Mouse (Mus musculus): ENCODE results near the gene Lrrc8c.

Lrrc8c gene

GRCm38 (mm10) chr5:105519096-105519975, at the start of gene Lrrc8c:
Gene Lrrc8c, plus strand, starts transcription at chr5:105519388.
- in situ Hi-C loops (cut with MboI; ENCODE audit: low pct_unique_long_range_greater_than_20kb in 1 of 2, low sequenced_read_pairs in 2 of 2, unreplicated experiment in 1 of 2) = no loop called here

- in situ Hi-C loops (cut with MboI; ENCODE audit: low pct_unique_long_range_greater_than_20kb in 1 of 2, low sequenced_read_pairs in 2 of 2, unreplicated experiment in 1 of 2) = no loop called here
These were observed 46.0 kb upstream of the Lrrc8c start for GRCm38 (mm10) chr5:105472983-105473705.

- in situ Hi-C loops (cut with MboI; ENCODE audit: low pct_unique_long_range_greater_than_20kb in 1 of 2, low sequenced_read_pairs in 2 of 2, unreplicated experiment in 1 of 2) = no loop called here
These were observed 41.7 kb upstream of the Lrrc8c start for GRCm38 (mm10) chr5:105477527-105477926.

GRCm38 (mm10) chr5:105479673-105480072, 39.5 kb upstream of the Lrrc8c start:
- in situ Hi-C loops (cut with MboI; ENCODE audit: low pct_unique_long_range_greater_than_20kb in 1 of 2, low sequenced_read_pairs in 2 of 2, unreplicated experiment in 1 of 2) = no loop called here

GRCm38 (mm10) chr5:105480561-105480960, 38.6 kb upstream of the Lrrc8c start:
- in situ Hi-C loops (cut with MboI; ENCODE audit: low pct_unique_long_range_greater_than_20kb in 1 of 2, low sequenced_read_pairs in 2 of 2, unreplicated experiment in 1 of 2) = no loop called here

GRCm38 (mm10) chr5:105483632-105484031, 35.6 kb upstream of the Lrrc8c start:
- in situ Hi-C loops (cut with MboI; ENCODE audit: low pct_unique_long_range_greater_than_20kb in 1 of 2, low sequenced_read_pairs in 2 of 2, unreplicated experiment in 1 of 2) = no loop called here

- in situ Hi-C loops (cut with MboI; ENCODE audit: low pct_unique_long_range_greater_than_20kb in 1 of 2, low sequenced_read_pairs in 2 of 2, unreplicated experiment in 1 of 2) = no loop called here
These were observed 34.9 kb upstream of the Lrrc8c start for GRCm38 (mm10) chr5:105484247-105484646.

- in situ Hi-C loops (cut with MboI; ENCODE audit: low pct_unique_long_range_greater_than_20kb in 1 of 2, low sequenced_read_pairs in 2 of 2, unreplicated experiment in 1 of 2) = no loop called here
These were observed 34.3 kb upstream of the Lrrc8c start for GRCm38 (mm10) chr5:105484891-105485290.

GRCm38 (mm10) chr5:105490211-105490610, 29.0 kb upstream of the Lrrc8c start:
- in situ Hi-C loops (cut with MboI; ENCODE audit: low pct_unique_long_range_greater_than_20kb in 1 of 2, low sequenced_read_pairs in 2 of 2, unreplicated experiment in 1 of 2) = loop anchor here in 1 of 2 experiments (10.0 kb wide), 1 partner anchor 85 kb away; no protein-coding TSS in a partner anchor

- in situ Hi-C loops (cut with MboI; ENCODE audit: low pct_unique_long_range_greater_than_20kb in 1 of 2, low sequenced_read_pairs in 2 of 2, unreplicated experiment in 1 of 2) = loop anchor here in 1 of 2 experiments (10.0 kb wide), 1 partner anchor 87 kb away; no protein-coding TSS in a partner anchor
These were observed 27.8 kb upstream of the Lrrc8c start for GRCm38 (mm10) chr5:105491389-105491788.

- in situ Hi-C loops (cut with MboI; ENCODE audit: low pct_unique_long_range_greater_than_20kb in 1 of 2, low sequenced_read_pairs in 2 of 2, unreplicated experiment in 1 of 2) = loop anchor here in 1 of 2 experiments (10.0 kb wide), 1 partner anchor 88 kb away; no protein-coding TSS in a partner anchor
These were observed 26.6 kb upstream of the Lrrc8c start for GRCm38 (mm10) chr5:105492367-105493246.

GRCm38 (mm10) chr5:105493377-105493776, 25.8 kb upstream of the Lrrc8c start:
- in situ Hi-C loops (cut with MboI; ENCODE audit: low pct_unique_long_range_greater_than_20kb in 1 of 2, low sequenced_read_pairs in 2 of 2, unreplicated experiment in 1 of 2) = loop anchor here in 1 of 2 experiments (10.0 kb wide), 1 partner anchor 89 kb away; no protein-coding TSS in a partner anchor

GRCm38 (mm10) chr5:105494246-105494917, 24.8 kb upstream of the Lrrc8c start:
- in situ Hi-C loops (cut with MboI; ENCODE audit: low pct_unique_long_range_greater_than_20kb in 1 of 2, low sequenced_read_pairs in 2 of 2, unreplicated experiment in 1 of 2) = loop anchor here in 1 of 2 experiments (10.0 kb wide), 1 partner anchor 90 kb away; no protein-coding TSS in a partner anchor

- in situ Hi-C loops (cut with MboI; ENCODE audit: low pct_unique_long_range_greater_than_20kb in 1 of 2, low sequenced_read_pairs in 2 of 2, unreplicated experiment in 1 of 2) = loop anchor here (5.0 to 10.0 kb wide), 3 partner anchors 88 to 157 kb away; no protein-coding TSS in a partner anchor
These were observed 24.0 kb upstream of the Lrrc8c start for GRCm38 (mm10) chr5:105494918-105495901.

GRCm38 (mm10) chr5:105496133-105496532, 23.1 kb upstream of the Lrrc8c start:
- in situ Hi-C loops (cut with MboI; ENCODE audit: low pct_unique_long_range_greater_than_20kb in 1 of 2, low sequenced_read_pairs in 2 of 2, unreplicated experiment in 1 of 2) = loop anchor here (5.0 to 10.0 kb wide), 3 partner anchors 89 to 156 kb away; no protein-coding TSS in a partner anchor

- in situ Hi-C loops (cut with MboI; ENCODE audit: low pct_unique_long_range_greater_than_20kb in 1 of 2, low sequenced_read_pairs in 2 of 2, unreplicated experiment in 1 of 2) = loop anchor here (5.0 to 10.0 kb wide), 3 partner anchors 89 to 156 kb away; no protein-coding TSS in a partner anchor
These were observed 22.6 kb upstream of the Lrrc8c start for GRCm38 (mm10) chr5:105496586-105496985.

All from mouse embryonic stem cell (cell line).